Mouse (Mus musculus): ENCODE results near the gene Pitpnc1.

Pitpnc1 gene

GRCm38 (mm10) chr11:107466611-107467391 lies 3.7 kb downstream of the Pitpnc1 start:
- no peak for DNase-seq

DNA sequence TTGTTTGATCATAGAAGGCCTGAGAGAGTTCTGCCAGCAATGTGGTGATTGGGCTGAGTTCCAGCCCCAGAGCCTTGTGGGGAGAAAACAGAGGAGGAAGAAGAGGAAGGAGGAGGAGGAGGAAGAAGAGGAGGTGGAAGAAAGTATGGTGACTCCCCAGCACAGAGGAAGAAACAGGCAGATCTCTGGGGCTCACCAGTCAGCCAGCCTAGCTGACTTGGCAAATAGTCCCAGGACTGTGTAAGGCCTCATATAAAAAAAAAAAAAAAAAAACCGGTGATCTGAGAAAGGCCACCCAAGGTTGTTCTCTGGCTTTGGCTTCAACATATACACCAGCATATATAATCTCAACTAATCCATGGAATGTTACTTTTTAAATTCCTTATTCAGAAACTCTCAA lies 4.5 kb downstream of the Pitpnc1 start:
- DNase-seq, result no peak

DNA sequence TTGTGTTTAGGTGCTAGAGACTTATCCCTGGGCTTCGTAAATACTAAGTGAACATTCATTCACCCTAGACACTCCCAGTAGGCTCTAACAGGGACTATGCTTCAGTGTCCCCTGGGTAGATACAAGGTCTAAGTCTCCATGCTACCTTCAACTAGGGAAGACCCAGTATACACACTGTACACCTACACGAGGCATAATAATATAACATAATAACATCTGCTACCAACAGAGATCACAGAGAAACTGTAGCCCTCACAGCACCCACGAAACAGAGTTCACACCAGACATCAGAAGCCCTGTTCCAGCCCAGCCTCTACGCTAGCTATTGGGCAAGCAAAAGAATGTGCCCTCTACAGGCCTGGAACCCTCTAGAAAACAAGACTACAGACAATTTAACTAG lies 5.5 kb downstream of the Pitpnc1 start:
- no peak for DNase-seq

DNA sequence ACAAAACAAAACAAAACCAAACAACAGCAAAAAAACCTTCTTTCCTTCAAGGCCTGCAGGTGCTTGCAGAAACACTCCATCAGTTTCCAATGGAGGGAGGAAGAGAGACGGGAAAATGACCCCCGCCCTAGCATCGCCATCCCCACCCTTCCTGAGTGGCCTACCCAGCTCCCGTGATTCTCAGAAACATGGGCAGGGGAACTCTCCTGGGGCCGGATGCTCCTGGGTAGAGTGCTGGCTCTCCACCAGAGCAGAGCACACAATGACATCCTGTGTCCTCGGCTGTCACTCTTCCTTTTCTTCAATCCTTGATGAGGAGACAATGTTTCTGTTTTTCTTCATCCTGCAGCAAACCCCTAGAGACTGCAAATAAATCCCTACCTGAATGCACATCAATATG lies 6.4 kb downstream of the Pitpnc1 start:
- no peak for DNase-seq

GRCm38 (mm10) chr11:107463251-107463681 lies 7.2 kb downstream of the Pitpnc1 start:
- no peak for DNase-seq

DNA sequence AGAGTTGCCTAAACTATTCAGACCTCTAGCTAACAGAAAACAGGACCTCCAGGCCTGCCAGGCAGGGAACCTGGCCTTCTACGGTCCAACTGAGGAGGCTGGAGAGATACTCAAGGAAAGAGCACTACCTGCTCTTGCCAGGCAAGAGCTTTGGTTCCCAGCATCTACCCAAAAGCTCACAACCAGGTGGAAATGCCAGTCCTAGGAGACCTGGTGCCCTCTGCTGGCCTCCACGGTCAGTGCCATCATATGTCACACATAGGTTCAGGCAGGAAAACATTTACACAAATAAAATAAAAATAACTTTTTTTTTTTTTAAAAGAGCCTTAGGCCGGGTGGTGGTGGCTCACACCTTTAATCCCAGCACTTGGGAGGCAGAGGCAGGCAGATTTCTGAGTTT lies 8.0 kb downstream of the Pitpnc1 start:
- DNase-seq, result no peak

- no peak for DNase-seq
These were observed 10.7 kb downstream of the Pitpnc1 start for GRCm38 (mm10) chr11:107459828-107460227.

GRCm38 (mm10) chr11:107458986-107459385 lies 11.5 kb downstream of the Pitpnc1 start:
- DNase-seq, result no peak

- no peak for DNase-seq
These were observed 12.2 kb downstream of the Pitpnc1 start for GRCm38 (mm10) chr11:107458286-107458685.

- DNase-seq, result no peak
These were observed 13.2 kb downstream of the Pitpnc1 start for GRCm38 (mm10) chr11:107457282-107457681.

- DNase-seq, result no peak
These were observed 15.7 kb downstream of the Pitpnc1 start for GRCm38 (mm10) chr11:107454546-107455462.

DNA sequence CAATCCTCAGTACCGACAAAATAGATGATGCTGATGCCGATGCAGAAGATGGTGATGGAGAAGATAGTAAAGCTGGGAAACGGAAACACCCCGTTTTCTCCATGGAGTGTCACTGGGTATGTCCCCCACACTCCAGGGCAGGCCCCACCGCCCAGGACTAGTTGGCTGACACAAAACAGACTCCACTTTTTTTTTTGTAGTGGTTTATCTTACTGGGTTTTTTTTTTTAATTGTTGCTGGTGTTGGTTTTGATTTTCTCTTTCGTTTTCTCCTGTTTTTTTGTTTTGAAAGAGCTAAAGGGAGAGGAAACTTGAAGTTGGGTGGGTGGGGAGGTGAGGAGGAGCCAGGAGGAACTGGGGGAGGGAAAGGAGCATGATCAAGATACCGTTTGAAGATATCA lies 18.4 kb downstream of the Pitpnc1 start:
- DNase-seq, result no peak

DNA sequence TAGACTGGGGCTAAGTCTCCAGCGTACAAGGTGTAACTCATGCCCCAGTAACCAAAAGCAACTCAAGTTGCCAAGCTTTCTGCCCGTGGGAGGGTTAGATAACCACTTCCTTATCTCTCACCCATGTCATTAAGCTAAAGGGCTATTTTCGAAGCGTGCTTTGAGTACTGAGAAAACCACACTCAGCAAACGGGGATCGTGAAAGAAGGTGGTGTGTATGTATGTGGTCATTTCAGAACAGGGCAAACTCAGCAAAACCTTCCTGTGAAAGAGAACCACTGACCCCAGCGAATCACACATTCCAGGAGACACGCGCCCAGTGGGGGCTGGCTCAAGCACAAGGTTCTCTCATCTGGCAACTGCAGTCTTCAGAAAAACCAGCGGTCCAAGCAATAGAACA lies 19.4 kb downstream of the Pitpnc1 start:
- no peak for DNase-seq

- DNase-seq, result no peak
These were observed 20.4 kb downstream of the Pitpnc1 start for GRCm38 (mm10) chr11:107450097-107450496.

DNA sequence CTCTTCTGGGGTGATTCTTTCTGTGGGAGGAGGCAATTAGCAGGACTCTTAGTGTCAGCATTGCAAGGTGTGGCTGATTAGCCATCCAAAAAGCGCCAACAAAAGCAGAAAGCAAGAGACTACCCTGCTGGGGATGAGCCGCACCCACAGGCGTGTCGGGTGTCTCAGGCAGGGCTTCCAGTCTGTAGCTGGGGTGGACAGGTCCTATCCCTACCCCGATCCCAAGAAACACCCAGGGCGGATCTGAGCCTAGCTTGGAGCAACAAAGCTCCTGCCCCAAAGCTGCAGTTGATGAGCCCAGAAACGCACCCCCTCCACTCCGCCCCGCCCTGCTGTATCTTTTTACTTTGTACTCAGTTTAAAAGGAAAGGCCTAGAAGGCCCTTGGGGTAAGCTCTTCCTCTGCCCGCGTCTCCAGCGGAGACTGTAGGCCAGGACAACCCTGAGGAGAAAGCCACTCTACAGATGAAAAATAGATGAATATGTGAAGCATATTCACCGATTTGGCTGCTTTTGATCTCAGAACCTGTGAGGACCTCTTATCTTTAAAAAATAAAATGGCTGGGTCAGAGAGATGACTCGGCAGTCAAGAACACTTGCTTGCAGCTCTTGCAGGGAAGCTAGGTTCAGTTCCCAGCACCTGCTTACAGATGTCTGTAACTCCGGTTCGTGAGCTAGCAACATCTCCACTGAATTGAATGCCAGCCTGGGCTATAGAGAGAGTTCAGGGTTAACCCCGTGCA lies 21.2 kb downstream of the Pitpnc1 start:
- DNase-seq, result no peak

DNA sequence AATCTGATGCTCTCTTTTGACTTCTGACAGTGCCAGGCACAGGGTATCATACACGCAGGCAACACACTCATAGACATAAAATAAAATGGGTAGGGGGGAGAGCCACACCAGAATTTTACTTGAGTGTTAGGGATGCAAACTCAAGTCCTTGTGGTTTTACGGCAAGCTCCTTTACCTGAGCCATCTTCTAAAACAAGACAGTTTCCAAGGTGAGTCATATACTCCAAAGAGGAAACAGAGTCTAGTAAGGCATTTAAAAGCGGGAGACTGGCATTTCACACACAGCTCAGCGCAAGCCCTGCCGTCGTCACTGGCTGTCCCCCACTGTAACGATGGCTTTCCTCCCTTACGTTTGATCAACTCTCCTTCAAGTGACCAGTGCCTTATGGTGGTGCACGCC lies 22.6 kb downstream of the Pitpnc1 start:
- DNase-seq, result no peak

- DNase-seq, result no peak
These were observed 23.1 kb downstream of the Pitpnc1 start for GRCm38 (mm10) chr11:107447349-107447748.

GRCm38 (mm10) chr11:107446650-107447049 lies 23.8 kb downstream of the Pitpnc1 start:
- DNase-seq, result no peak

DNA sequence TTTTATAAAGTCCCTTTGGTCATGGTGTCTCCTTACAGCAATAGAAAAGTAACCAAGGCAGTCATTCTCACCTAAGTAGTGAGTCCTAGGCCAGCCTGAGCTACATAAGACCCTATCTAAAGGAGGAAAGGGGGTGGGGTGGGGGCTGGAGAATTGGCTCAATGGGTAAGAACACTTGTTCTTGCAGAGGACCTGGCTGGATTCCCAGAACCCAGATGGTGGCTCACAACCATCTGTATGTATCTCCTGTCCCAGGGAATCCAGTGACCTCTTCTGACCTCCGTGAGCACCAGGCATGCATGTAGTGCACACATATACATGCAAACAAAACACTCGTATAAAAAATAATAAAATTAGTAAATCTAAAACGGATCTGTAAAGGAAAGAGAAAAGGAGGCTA lies 24.8 kb downstream of the Pitpnc1 start:
- peak; percentile 29 for DNase-seq

DNA sequence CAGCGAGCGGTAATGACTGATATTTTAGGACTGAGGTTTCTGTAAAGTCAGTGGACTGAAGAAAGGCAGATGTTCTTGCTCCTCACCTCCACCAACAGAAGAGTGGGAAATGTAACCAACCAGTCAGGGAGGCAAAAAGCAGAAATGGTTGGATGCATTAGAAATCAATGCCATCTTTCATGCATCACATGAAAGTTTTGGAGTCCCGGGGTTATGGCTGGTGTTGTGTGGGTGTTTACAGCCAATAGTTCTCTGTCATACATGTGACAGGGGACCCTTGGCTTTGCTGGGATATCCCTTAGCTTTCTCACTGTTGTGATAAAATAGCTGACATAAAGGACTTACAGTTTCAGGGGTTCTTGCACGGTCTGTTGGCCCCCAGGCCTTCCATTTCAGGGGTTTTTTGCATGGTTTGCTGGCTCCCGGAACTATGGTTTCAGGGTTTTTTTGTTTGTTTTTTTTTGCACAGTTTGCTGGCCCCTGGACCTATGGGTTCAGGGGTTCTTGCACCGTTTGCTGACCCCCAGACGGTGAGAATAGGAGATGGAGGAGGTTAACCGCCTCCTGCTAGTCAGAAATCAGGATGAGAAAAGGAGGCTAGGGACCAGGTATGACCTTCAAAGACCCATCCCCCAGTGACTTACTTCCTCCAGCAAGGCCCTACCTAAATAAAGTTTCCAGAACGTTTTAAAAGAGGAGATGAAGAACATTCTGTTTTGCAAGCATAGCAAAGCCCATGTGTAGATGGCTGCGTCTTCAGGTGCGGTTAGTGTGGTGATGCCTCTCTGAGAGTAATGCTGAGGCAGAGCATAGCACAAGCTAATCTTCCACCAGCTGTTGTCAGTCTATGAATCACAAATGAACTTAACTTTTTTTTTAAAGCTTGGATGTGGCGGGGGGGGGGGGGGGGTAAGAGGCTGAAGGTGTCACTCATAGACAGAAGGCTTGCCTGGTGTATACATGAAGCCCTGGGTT lies 27.1 kb downstream of the Pitpnc1 start:
- DNase-seq, result no peak

GRCm38 (mm10) chr11:107441050-107441449 lies 29.4 kb downstream of the Pitpnc1 start:
- no peak for DNase-seq

- DNase-seq, result no peak
These were observed 32.4 kb downstream of the Pitpnc1 start for GRCm38 (mm10) chr11:107438140-107438539.

Data from right cerebral cortex, postnatal 4 days (tissue).